Mouse (Mus musculus) lung, postnatal 36 days (tissue): Measurements from ENCODE around the gene Aloxe3.
A peak's percentile ranks its signal among the peaks of the same experiment; 100 is the strongest.

Experiments used
- DNase-seq: peaks from one replicate; pipeline ENCODE4 v3.0.0; 2022; ENCODE audit warnings: mixed read lengths

Gene Aloxe3

GRCm38 (mm10) chr11:69185031-69185430 lies 59.3 kb downstream of the Aloxe3 start:
- no peak for DNase-seq

- no peak for DNase-seq
Measured at GRCm38 (mm10) chr11:69185936-69186335, 60.2 kb downstream of the Aloxe3 start.

GRCm38 (mm10) chr11:69192840-69193239 lies 67.1 kb downstream of the Aloxe3 start:
- peak; percentile 30 for DNase-seq

GRCm38 (mm10) chr11:69196766-69197165 lies 71.1 kb downstream of the Aloxe3 start:
- DNase-seq: no peak

GRCm38 (mm10) chr11:69197194-69197593 lies 71.5 kb downstream of the Aloxe3 start:
- DNase-seq: no peak

DNA sequence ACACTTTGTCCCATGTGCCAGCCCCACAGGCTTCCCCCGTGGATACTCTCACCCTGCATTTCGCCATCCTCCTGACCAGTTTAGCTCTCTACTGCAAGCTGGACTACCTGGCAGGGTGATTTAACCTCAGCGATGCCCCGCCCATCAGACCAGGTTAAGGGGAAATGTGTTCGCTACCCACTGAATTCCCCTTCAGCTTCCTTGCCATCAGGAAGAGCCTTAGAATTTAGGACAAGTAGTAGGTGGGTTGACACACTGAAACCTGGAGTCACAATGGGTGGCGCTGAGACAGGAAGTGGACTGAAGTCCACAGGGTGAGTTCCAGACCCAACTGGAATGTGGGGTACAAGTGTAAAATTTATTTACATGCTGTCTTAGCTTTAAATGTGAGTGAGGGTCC lies 72.0 kb downstream of the Aloxe3 start, which contains the start of gene Alox8:
Gene Alox8 (minus strand): TSS at position 101 of the 400 bp plus-strand sequence.
- DNase-seq: no peak
